Mouse (Mus musculus) fibroblast of lung, adult 2 months (primary cell): ENCODE results near the gene Tmem56.

ENCODE experiments used
- DNase-seq: peaks from one replicate; pipeline ENCODE4 v3.0.0-alpha.2; 2011; ENCODE audit warnings: low read depth

Tmem56 gene

DNA sequence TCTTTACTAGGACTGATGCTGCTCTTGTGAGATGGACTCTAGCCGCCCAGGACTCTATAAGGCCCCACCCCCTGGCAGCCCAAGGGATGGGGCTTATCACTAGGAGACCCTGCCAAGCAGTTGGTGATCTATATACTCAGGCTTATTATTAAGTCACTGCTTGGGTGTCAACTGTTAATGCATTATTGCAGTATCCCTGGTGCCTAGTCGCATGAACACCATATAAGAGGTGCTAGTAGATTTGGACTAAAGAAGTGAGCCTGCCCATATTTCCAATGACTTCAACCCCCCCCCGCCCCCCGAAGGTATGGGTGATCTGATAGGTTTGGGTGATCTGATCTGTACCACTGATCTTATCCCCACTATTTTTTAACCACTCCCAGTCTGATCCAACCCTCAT is at the start of gene Tmem56:
Tmem56 (minus strand) TSS at position 101 of the 400 bp plus-strand sequence.
- no peak for DNase-seq

DNA sequence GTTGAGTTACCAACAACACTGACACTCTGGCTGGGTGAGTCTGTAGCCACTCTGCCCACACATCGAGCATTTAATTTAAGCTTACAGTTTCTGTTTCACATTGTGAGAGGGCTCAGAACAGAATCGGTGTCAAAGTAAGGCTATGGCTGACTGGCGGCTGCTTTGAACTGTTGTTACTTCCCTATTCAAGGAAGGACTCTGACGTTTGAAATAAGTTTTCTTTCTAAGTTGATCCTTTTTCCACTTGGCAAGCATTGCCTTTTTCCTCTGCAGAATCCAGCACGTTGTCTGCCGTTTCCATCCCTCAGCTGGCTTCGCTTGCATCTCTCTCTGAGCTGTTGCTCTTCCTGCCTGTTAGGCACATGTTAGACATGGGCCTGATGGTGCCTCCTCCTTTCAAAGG is 47.3 kb upstream of the Tmem56 start:
- no peak for DNase-seq

DNA sequence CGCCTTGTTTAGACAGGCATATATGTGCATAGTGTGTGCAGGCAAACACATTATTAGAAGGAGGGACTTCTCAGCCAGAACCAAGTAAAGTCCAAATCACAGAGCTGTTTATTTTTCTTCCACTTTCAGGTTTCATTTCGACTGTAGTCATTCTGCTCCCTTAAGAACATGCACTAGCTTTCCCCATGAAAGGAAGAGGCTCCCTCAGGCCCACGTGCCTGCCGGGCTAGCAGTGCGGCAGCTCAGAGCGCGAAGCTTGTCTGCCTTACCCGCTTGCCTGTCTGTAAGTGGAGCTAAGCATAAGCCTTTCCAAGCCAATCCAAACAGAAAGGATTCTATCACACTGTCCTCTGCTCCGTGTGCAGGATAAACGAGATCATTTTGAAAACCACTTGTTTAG is 46.7 kb upstream of the Tmem56 start:
- DNase-seq, result no peak

DNA sequence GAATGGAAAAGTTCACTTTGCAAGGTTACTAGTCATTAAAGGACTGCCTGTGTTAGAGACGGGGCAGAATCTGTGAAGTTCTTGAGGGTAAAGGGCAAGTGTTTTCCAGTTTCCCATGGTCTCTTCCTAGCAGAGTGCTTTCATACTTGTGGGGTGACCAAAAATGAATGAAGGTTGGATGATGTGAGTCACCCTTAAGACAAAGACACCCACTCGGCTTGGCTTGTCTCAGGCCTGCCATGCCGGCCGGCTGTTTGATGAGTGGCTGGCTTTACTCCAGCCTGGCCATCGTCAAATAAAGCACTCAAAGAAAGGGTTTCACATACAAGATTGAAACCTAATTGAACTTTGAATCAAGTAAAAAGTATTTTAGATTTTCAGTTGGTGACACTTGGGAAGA is 44.5 kb upstream of the Tmem56 start:
- peak; percentile 84 for DNase-seq

DNA sequence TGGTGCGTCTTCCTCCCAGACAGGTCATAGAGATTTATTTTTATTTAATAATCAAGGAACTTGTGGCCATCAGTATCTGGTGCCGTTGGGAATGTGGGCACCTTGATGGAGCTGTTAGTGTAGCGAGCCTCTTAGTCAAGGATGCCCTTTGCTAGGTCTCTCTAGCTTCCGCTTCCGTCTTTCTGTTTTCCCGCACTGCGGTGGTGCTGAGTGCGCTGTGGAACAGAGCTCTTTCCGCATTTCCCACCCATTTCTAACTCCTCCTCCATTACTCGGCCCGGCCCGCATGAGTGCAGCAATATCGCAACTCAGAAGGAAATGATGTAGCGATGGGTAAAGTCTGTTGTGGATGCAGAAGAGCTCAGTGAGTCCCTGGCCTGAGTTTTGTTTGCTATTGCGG is 40.5 kb upstream of the Tmem56 start:
- DNase-seq, result no peak

DNA sequence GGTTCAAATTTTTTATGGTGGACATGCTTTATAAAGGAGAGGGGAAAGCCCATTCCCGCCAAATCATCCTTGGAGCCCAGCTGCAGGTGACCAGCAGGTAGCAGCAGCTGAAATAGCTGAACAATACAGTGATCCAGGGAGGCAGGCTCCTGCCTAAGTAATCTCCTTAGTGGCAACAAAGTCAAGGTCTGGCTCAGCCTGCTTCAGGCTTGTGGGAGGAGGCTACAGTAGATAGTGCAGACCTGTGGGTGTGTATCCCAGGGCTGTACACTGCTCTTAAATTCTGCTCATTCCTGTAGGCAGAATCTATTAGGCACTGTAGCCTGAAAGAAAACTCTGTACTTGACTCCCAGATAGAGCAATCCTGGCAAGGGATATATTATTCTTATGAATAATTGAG is 38.0 kb upstream of the Tmem56 start:
- no peak for DNase-seq

DNA sequence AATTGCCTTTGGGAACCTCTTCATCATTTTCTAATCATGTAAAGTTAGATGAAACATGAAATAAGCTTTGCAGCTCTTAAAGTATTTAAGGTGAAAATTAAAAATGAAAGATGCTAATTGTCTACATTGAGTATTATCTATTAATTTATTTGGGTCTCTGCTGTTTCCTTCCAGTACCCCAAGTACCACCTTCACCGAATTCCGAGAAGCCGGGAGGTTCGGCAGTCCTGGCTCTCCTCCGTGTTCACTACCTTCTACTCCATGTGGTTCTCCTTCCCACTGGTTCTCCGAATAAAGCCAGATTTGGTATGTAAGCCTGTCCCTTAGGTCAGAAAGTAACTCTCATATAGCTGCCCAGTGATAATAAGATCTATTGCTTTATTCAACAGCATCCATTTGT is 37.0 kb upstream of the Tmem56 start:
- DNase-seq, result no peak

DNA sequence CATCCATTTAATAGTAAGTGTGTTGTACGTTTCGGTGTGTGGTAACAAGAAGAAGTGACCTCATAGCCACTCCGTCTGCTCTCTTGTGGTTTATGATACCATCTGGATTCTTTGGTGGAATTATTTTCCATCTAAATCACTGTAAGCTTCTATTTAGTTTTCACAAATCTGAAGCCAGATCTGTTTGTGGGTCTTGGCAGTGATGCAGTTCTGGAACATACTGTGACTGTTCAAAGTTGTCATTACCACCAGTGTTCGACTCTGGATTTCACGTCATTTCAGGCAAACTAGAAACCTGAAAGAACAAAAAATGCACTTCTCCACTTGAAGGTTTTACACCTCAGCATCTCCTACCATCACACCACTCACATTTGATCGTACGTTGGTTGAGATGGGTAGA is 32.6 kb upstream of the Tmem56 start:
- peak; percentile 66 for DNase-seq

DNA sequence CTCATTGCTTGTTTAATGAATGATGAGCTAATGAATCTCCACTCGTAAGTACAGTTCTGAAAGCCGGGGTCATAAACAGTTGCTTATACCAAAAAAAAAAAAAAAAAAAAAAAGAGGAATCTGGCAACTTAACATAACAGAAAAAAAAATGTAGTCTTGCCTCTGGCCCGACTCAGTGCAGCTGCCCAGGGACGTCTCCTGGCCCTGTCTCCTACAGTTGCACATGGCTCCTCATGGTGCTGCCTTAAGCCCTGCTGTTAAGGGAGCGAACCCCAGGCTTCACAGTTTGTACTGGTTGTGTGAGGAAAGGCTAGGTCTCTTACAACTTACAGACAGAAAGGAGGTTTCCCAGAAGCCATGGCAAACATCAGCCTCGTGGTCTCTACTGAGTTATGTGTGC is 31.3 kb upstream of the Tmem56 start:
- no peak for DNase-seq

DNA sequence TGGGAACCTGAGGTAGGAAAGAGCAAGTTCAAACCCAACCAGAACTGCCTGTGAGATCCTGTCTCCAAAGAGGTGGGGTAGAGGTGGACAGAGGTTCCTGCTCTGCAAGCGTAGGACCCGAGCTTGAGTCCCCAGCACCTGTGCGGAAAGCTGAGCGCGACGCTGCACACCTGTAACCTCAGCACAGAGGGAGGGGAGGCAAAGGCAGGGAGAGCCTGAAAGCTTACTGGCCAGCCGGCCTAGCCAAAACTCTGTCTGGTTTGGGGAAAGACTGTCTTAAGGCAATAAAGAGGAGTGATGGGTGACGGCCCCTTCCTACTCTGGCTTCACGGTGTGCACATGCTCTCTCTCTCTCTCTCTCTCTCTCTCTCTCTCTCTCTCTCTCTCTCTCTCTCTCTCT is 30.1 kb upstream of the Tmem56 start:
- DNase-seq, result no peak

DNA sequence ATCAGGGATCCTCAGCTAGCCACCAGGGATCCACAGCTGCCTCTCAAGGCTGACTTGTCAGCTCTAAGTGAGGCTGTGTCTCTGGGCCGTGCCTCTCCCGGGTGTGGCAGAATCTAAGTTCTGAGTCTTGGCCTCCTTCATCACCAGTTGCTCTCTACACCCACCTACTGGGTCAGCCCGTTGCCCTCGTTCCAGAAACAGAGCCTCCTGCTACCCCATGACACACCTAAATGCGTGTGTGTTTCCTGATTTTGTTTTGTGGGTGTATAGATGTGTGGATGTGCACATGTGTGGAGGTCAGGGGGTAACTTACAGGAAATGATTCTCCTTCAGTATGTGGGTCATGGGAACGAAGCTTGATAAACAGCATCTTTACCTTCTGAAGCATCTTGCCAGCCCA is 29.5 kb upstream of the Tmem56 start:
- no peak for DNase-seq

DNA sequence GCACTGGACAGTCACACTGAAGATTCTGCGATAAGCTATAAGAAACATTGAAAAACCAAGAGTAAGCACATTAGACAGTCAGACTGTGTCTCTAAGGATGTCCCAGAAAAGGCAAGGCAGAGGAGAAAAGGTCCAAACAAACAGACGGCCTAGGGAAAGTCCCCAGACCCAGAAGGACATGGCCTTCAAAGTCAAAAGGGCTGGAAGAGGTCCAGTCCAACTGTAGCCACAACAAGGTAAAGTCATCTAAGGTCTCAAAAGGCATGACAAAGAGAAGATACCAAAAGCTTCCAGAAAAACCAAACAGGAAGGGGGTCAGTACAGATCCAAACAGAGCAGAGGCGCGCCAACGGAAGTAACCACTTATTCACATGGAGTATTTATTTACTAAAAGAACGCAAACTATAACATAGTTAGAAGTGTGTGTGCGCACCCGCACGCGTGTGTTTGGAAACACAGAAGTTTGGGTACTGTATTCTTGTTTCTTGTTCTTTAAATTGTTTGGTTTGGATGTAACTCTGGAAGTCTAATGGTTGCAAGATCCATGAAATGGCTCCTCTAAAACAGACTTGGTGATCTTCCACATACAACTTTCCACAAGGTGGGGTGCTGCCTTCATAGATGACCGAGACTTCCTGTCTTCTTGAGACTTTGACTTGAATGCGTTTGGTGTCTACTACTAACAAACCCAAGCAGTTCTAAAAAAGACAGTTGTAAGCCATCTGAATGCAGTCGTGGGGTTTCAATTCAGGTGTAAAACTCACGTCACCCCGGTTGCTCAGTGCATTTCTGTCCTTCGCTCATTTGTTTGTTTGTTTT is 27.2 kb upstream of the Tmem56 start:
- DNase-seq, result no peak

DNA sequence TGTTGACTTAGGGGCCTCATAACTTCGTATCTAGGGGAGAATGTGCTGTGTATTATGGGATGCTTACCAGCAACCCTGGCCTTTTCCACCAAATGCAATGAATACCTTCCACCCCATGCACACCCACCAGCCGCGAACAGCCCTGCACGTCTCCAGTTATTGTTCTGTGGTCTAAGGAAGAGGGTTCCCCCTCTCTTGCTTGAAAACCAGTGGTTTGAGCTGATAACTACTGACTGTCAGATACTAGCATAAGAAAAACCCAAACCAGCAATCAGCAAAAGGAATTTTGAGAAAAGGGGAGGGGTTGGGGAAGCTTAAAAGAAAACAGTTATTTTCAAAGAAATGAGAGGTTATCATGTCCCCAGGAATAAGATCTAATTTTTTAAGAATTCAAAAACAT is 26.5 kb upstream of the Tmem56 start:
- no peak for DNase-seq

DNA sequence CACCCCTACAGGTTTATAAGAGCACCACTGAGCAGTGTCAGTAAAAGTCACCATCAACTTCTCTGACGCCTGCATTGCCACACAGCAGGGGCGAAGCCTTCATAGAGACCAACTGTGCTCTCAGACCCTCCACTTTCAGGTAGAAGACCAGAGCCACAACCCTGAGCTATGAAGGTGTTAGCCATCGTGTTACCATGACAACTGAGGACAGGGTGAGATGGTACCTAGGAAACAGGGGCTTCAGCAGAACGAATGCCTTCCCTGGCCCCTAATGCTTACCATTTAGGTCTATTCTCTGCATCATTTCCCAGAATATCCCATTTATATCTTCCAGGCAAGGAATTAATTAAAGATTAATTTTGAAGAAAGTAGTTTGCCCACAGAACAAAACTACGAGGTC is 26.0 kb upstream of the Tmem56 start:
- DNase-seq, result no peak

DNA sequence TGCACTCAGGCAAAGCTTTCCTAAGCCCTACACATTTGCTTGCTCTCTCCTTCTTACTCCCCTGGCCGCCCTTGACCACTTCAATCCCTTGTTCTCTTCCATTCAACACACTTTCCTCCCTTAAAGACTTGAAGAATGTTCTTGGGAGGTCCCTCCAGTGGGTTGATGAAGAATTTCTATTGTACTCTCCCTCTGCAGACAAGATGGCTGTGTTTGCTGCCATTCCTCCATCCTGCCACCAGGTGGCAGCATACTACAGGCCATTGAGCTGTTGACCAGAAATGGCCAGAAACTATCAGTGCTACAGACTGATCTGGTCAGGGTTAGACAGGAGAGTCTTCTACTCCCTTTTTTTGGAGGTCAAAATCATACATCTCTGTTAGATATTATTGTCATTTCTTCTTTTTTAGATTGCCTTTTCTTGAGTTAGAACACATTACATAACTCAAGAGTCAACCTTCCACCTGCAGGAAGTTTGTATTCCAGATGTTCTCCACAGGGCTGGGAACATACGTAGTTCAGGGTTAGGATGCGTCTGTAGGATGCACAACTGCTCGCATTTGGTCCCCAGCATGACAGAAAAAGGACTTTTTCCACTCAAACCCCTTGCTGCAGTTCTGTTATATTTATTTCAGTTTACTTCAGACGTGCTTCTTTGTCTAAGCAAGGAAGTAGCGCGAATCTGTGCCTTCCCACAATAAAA is 24.8 kb upstream of the Tmem56 start:
- no peak for DNase-seq

DNA sequence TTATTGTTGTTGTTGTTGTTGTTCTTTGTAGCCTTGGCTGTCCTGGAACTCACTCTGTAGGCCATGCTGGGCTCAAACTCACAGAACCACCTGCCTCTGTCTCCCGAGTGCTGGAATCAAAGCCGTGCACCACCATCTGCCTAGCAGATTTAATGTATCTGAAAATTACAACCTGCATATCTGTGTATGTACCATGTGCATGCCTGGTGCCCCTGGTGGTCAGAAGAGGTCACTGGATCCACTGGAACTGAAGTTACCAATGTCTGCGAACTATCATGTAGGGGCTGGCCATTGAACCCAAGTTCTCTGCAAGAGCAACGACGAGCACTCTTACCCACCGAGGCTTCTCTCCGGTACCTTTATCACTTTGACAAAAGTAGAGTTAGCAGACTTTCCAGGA is 23.7 kb upstream of the Tmem56 start:
- DNase-seq, result no peak

DNA sequence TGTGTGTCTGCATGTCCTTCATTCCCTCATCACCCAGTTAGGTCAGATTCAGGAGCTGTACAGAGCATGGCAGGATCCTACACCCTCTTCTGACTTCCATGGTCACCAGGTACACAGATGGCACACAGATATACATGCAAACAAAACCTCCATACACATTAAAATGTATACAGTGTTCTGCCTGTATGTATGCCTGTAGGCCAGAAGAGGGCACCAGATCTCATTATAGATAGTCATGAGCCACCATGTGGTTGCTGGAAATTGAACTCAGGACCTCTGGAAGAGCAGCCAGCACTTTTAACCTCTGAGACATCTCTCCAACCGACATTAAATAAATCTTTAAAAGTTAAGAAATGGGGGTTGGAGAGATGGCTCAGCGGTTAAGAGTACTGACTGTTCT is 11.3 kb upstream of the Tmem56 start:
- DNase-seq, result no peak

DNA sequence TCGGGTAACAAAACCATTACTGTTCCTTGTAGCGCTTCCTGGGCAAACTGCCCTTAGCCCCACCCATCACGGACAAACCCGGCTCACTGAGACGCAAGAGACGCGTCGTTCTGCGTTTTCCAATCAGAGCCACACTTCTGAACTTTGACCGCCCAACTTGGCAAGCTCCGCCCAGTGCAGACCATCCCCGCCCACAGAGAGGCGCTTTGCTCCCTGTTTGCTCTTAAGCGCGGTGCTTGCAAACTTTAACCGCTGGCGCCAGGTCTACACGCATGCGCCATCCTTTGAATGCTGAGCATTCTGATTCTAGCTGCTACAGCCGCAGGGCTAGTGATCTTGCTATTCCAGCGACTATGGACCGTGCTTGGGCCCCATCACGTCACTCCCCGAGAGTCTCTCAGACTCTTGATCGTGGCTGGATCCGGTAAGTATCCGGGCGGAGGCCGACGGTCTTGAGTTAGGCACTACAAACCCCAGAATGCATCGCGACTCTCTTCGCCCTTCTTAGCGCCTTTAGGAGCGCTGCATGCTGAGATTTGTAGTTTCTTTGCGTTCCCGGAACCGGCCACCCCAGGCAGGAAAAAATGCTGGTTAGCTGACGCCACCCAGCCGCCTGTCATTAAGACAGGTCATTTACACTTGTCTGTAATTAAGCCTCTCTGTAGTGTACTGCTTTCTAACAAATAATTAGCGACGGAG is 8.8 kb upstream of the Tmem56 start, which contains the start of gene Alg14:
Alg14 (plus strand) TSS at position 214 of the 699 bp plus-strand sequence.
- DNase-seq, result peak; percentile 99

DNA sequence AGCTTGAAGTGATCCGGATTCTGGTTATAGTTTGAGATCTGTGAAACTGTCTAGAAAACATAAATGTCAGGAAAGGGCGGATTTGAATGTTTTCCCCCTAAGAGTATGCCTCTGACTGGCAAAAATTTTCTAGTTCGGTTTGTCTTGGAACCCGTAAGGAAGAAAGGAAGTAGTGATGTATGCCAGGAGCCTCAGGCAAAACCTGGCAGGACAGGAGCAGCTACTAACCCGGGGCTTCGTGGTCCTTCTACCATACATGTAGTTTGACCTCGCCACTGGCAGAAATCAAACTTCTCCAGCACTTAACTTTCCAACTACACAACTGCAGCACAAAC is 8.3 kb upstream of the Tmem56 start:
- DNase-seq, result no peak

DNA sequence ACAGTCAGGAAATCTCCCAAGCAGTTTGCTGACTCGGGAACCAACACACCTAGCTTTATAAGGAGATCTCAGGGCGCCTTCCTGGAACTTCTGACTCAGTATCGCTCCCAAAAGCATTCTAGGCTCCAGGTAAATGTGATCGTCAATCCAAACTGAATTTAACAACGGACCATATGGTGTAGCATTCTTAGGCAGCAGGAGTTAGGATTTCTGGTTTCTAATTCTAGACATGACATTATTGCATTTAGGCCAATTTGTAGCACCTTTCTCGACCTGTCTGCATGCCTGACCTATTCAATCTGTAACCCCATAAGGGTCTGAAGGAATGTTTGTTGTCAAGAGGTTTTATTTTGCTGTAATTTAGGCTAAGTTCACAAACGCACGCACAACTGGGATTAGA is 7.8 kb upstream of the Tmem56 start:
- no peak for DNase-seq

DNA sequence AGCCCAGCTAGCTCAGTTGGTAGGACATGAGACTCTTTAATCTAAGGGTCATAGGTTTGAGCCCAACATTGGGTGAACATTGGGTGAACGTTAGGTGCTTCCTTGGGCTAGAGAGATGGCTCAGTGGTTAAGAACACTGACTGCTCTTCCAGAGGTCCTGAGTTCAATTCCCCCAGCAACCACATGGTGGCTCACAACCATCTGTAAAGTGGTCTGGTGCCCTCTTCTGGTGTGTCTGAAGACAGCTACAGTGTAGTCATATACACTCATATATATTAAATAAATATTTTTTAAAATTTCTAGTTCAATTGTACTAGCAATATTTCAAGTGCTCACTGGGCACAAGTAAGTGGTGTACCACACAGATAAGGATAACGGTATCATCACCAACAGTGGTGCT is 4.3 kb upstream of the Tmem56 start:
- no peak for DNase-seq

DNA sequence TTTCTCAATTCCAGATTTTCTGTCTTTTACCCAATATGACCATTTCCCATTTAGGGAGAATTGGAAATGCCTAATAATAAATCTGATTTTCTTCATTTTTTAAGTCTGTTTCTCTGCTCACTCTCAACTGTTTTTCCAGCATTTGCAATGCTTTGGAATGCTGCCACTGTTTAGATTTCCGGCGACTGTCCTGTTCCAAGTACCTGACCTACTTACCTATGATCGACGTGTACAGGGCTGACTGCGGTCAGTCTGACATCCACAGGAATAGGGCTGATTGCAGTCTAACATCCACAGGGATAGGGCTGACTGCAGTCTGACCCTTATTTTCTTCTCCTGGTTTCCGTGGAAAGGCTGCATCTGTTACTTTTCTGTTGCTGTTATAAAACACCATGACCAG is 2.3 kb upstream of the Tmem56 start:
- DNase-seq, result no peak

DNA sequence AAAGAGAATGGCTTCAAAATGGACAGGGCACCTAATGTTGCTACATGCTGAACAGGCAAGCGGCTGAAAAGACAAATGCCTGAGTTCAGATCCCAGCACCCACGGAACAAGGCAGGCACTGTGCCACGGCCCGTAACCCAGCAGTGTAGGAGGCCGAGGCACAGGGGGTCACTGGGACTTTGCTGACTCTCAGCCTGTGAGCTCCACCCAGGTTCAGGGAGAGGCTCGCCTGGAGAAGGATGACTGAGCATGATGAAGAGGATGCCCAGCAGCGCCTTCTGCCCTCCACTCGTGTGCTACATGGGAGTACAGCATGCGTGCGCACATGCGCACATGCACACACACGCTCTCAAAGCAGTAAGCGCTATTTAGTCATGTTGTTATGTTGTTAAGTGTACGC is 3.2 kb downstream of the Tmem56 start:
- no peak for DNase-seq
